Mouse (Mus musculus) embryonic stem cell, embryonic (primary cell): Measurements from ENCODE around the gene Kera.

Experiments used
- CTCF ChIA-PET, 4 experiments: fragments of 300-600 bp in 2 of 4; fragments of 350-600 bp in 2 of 4; sonication (Branson Sonifier 250); formaldehyde crosslinking; loops; one replicate each; lab custom pipeline; 2022; ENCODE audit warnings: inconsistent platforms in 2 of 4; lab: Charles Lee
- POLR2A ChIA-PET, 4 experiments: fragments of 300-600 bp in 2 of 4; fragments of 350-600 bp in 2 of 4; sonication (Branson Sonifier 250); formaldehyde crosslinking; loops; one replicate each; lab custom pipeline; 2022; ENCODE audit warnings: antibody characterized with exemption in 4 of 4, inconsistent platforms in 1 of 4; lab: Charles Lee

Gene Kera

GRCm38 (mm10) chr10:97606579-97606978 is at the start of gene Kera:
Gene Kera (plus strand): TSS chr10:97606879.
- POLR2A ChIA-PET = interaction anchor here in 1 of 4 experiments (0.6 kb wide), 1 partner anchor 103 kb away, joined by 3 read pairs; no protein-coding TSS in a partner anchor

GRCm38 (mm10) chr10:97564957-97565856 is 41.5 kb upstream of the Kera start, which contains the start of gene Lum:
Gene Lum (plus strand): TSS chr10:97565128.
- POLR2A ChIA-PET = no interaction called here
- CTCF ChIA-PET = no interaction called here

More at GRCm38 (mm10) chr10:97606579-97606978, at the start of gene Kera:
- CTCF ChIA-PET = no interaction called here

GRCm38 (mm10) chr10:97567489-97568135 is 39.1 kb upstream of the Kera start:
- POLR2A ChIA-PET = no interaction called here
- CTCF ChIA-PET = interaction anchor here in 1 of 4 experiments (0.6 kb wide), 1 partner anchor 1274 kb away, joined by 3 read pairs; no protein-coding TSS in a partner anchor

GRCm38 (mm10) chr10:97582543-97583231 is 24.0 kb upstream of the Kera start:
- ChIA-PET CTCF (no interaction called here), POLR2A (no interaction called here)

- POLR2A ChIA-PET = no interaction called here
- CTCF ChIA-PET = no interaction called here
Observed at GRCm38 (mm10) chr10:97584176-97584575, 22.5 kb upstream of the Kera start.

- CTCF ChIA-PET = no interaction called here
- POLR2A ChIA-PET = no interaction called here
Observed at GRCm38 (mm10) chr10:97587159-97587558, 19.5 kb upstream of the Kera start.

- POLR2A ChIA-PET = no interaction called here
- CTCF ChIA-PET = interaction anchor here in 1 of 4 experiments (0.6 kb wide), 1 partner anchor 136 kb away, joined by 3 read pairs; no protein-coding TSS in a partner anchor
Observed at GRCm38 (mm10) chr10:97589574-97589973, 17.1 kb upstream of the Kera start.

- POLR2A ChIA-PET = no interaction called here
- CTCF ChIA-PET = no interaction called here
Observed at GRCm38 (mm10) chr10:97591036-97591435, 15.6 kb upstream of the Kera start.

GRCm38 (mm10) chr10:97591685-97592084 is 15.0 kb upstream of the Kera start:
- ChIA-PET CTCF (no interaction called here), POLR2A (no interaction called here)

GRCm38 (mm10) chr10:97595680-97596079 is 11.0 kb upstream of the Kera start:
- POLR2A ChIA-PET = no interaction called here
- CTCF ChIA-PET = no interaction called here

- POLR2A ChIA-PET = no interaction called here
- CTCF ChIA-PET = no interaction called here
Observed at GRCm38 (mm10) chr10:97601744-97602143, 4.9 kb upstream of the Kera start.

- ChIA-PET POLR2A (no interaction called here), CTCF (interaction anchor here in 1 of 4 experiments (1.2 kb wide), 1 partner anchor 227 kb away, joined by 3 read pairs; no protein-coding TSS in a partner anchor)
Observed at GRCm38 (mm10) chr10:97603256-97603655, 3.4 kb upstream of the Kera start.

GRCm38 (mm10) chr10:97622328-97622727 is 15.6 kb downstream of the Kera start:
- POLR2A ChIA-PET = no interaction called here
- CTCF ChIA-PET = no interaction called here

GRCm38 (mm10) chr10:97624381-97624780 is 17.7 kb downstream of the Kera start:
- CTCF ChIA-PET = no interaction called here
- POLR2A ChIA-PET = no interaction called here

- ChIA-PET CTCF (interaction anchor here in 1 of 4 experiments (0.7 kb wide), 1 partner anchor 126 kb away, joined by 3 read pairs; no protein-coding TSS in a partner anchor), POLR2A (no interaction called here)
Observed at GRCm38 (mm10) chr10:97625116-97625515, 18.4 kb downstream of the Kera start.

- POLR2A ChIA-PET = no interaction called here
- CTCF ChIA-PET = no interaction called here
Observed at GRCm38 (mm10) chr10:97626543-97626942, 19.9 kb downstream of the Kera start.

- CTCF ChIA-PET = no interaction called here
- POLR2A ChIA-PET = no interaction called here
Observed at GRCm38 (mm10) chr10:97631061-97631460, 24.4 kb downstream of the Kera start.

- ChIA-PET CTCF (interaction anchor here in 1 of 4 experiments (0.5 kb wide), 1 partner anchor 74 kb away, joined by 4 read pairs; no protein-coding TSS in a partner anchor), POLR2A (no interaction called here)
Observed at GRCm38 (mm10) chr10:97641926-97642325, 35.2 kb downstream of the Kera start.

- CTCF ChIA-PET = no interaction called here
- POLR2A ChIA-PET = no interaction called here
Observed at GRCm38 (mm10) chr10:97643768-97644167, 37.1 kb downstream of the Kera start, which contains the start of gene Epyc. Gene Epyc (plus strand): TSS chr10:97644068.
